9 mouse cellular contexts compared by ENCODE assay signal in genomic region chr1:63181019-63181418, GRCm38 (mm10). TPM values are rescaled to one million over a fixed set of nuclear protein-coding genes. Genes with fewer than 3 reads are reported as not detected.
DNase-seq lines count a peak whose midpoint lies in the region; ATAC-seq lines count a peak whose summit lies in the region.
"Had no signal": no experiment of that assay in that cellular context is flagged by ENCODE, and none has a peak within 500 bp of the region (broad histone marks: within the 10 kb centered on the region; RNA-seq: fewer than 3 reads in every experiment).

No protein-coding gene starts in this region.

- H3K27me3 ChIP-seq in forebrain, embryonic 10.5 days (ENCODE audit: poor library complexity, severe bottlenecking), result no peaks in the 10 kb centered on the region
- H3K27me3 ChIP-seq in heart, embryonic 16.5 days (ENCODE audit: control insufficient read depth, insufficient read depth, low read length), result no peaks in the 10 kb centered on the region
- H3K27me3 ChIP-seq in liver, embryonic 13.5 days, result no peaks in the 10 kb centered on the region
- no peaks in the 10 kb centered on the region for H3K27me3 ChIP-seq in neural tube, embryonic 11.5 days (ENCODE audit: control insufficient read depth, insufficient read depth, low read length)
- H3K27me3 ChIP-seq in stomach, embryonic 16.5 days (ENCODE audit: control insufficient read depth, insufficient read depth, low read length), result no peaks in the 10 kb centered on the region
- H3K27me3 ChIP-seq: heart, embryonic 13.5 days had no signal

- peaks cover 18% of the 10 kb centered on the region for H3K4me1 ChIP-seq in forebrain, embryonic 10.5 days
- H3K4me1 ChIP-seq in heart, embryonic 16.5 days (ENCODE audit: control insufficient read depth, insufficient read depth, low read length), result peaks cover 12% of the 10 kb centered on the region
- peaks cover 19% of the 10 kb centered on the region for H3K4me1 ChIP-seq in liver, embryonic 13.5 days (replicated peaks)
- peaks cover 8% of the 10 kb centered on the region for H3K4me1 ChIP-seq in neural tube, embryonic 11.5 days (ENCODE audit: control insufficient read depth, insufficient read depth, low read length)
- peaks cover 8% of the 10 kb centered on the region for H3K4me1 ChIP-seq in stomach, embryonic 16.5 days (ENCODE audit: control insufficient read depth, insufficient read depth, low read length)

- no peak overlapping the region for H3K4me2 ChIP-seq in heart, embryonic 16.5 days (ENCODE audit: low read depth, low read length)
- H3K4me2 ChIP-seq in liver, embryonic 13.5 days, result no peak overlapping the region
- no peak overlapping the region for H3K4me2 ChIP-seq in neural tube, embryonic 11.5 days (ENCODE audit: low read depth)
- no peak overlapping the region for H3K4me2 ChIP-seq in stomach, embryonic 16.5 days (ENCODE audit: low read depth, low read length)
- H3K4me2 ChIP-seq: heart, embryonic 13.5 days had no signal

- peaks cover 52% of the 10 kb centered on the region for H3K36me3 ChIP-seq in forebrain, embryonic 10.5 days (replicated peaks)
- H3K36me3 ChIP-seq in heart, embryonic 16.5 days (ENCODE audit: control insufficient read depth, insufficient read depth), result peaks cover 22% of the 10 kb centered on the region
- peaks cover 33% of the 10 kb centered on the region for H3K36me3 ChIP-seq in liver, embryonic 13.5 days
- no peaks in the 10 kb centered on the region; the same call in 1 of the 2 replicates for H3K36me3 ChIP-seq in neural tube, embryonic 11.5 days (ENCODE audit: control insufficient read depth, insufficient read depth, low read length)
- H3K36me3 ChIP-seq in stomach, embryonic 16.5 days (ENCODE audit: control insufficient read depth, insufficient read depth, low read length), result peaks cover 16% of the 10 kb centered on the region; the same call in 1 of the 2 replicates

- peak; percentile 68 for ATAC-seq in heart, embryonic 16.5 days (replicated peaks; ENCODE audit: extremely low read depth, insufficient read depth, low FRiP score)
- peak; percentile 64 for ATAC-seq in liver, embryonic 13.5 days (ENCODE audit: low read depth)
- ATAC-seq in neural tube, embryonic 11.5 days (ENCODE audit: insufficient read depth, low FRiP score, low TSS enrichment), result peak; percentile 58
- peak; percentile 75 for ATAC-seq in stomach, embryonic 16.5 days (ENCODE audit: insufficient read depth, low FRiP score)

- peak; percentile 89 to 95 for DNase-seq in CD8-positive naive resting alpha-beta T cell, adult 2 months (ENCODE audit: low read depth in 2 of 2, low spot score in 2 of 2)
- peak; percentile 97 for DNase-seq in c-Kit-positive CD71-negative TER-119-negative erythroid progenitor cells, embryonic 14.5 days (ENCODE audit: low read depth)
- peak; percentile 91 for DNase-seq in forebrain, embryonic 10.5 days (ENCODE audit: extremely low spot score, low spot score)
- peak; percentile 93 to 98 for DNase-seq in kidney, postnatal 25 days
- DNase-seq in liver, embryonic 13.5 days, result peak; percentile 83
- DNase-seq in neural tube, embryonic 11.5 days (ENCODE audit: low spot score), result peak; percentile 94

- H3K9ac ChIP-seq in heart, embryonic 16.5 days (ENCODE audit: low read length), result no peak overlapping the region
- H3K9ac ChIP-seq in liver, embryonic 13.5 days, result no peak overlapping the region
- no peak overlapping the region for H3K9ac ChIP-seq in neural tube, embryonic 11.5 days (ENCODE audit: low read length)
- H3K9ac ChIP-seq in stomach, embryonic 16.5 days (ENCODE audit: low read length), result no peak overlapping the region
- H3K9ac ChIP-seq: heart, embryonic 13.5 days had no signal

- no peak overlapping the region for H3K4me3 ChIP-seq in forebrain, embryonic 10.5 days
- H3K4me3 ChIP-seq in heart, embryonic 16.5 days (ENCODE audit: low read length), result no peak overlapping the region
- H3K4me3 ChIP-seq in liver, embryonic 13.5 days (replicated peaks), result no peak overlapping the region
- no peak overlapping the region for H3K4me3 ChIP-seq in neural tube, embryonic 11.5 days (ENCODE audit: low read depth, low read length)
- no peak overlapping the region for H3K4me3 ChIP-seq in stomach, embryonic 16.5 days (replicated peaks; ENCODE audit: low read length)
- H3K4me3 ChIP-seq: heart, embryonic 13.5 days had no signal

- WGBS in forebrain, embryonic 10.5 days, result 12% methylated on average over 3 of the region's 3 CpGs
- 2% methylated on average over 3 of the region's 3 CpGs for WGBS in heart, embryonic 16.5 days
- 8% methylated on average over 3 of the region's 3 CpGs for whole genome bisulfite sequencing in liver, embryonic 13.5 days (ENCODE audit: insufficient replicate concordance)
- 4% methylated on average over 3 of the region's 3 CpGs for WGBS in neural tube, embryonic 11.5 days
- WGBS in stomach, embryonic 16.5 days, result 1% methylated on average over 3 of the region's 3 CpGs

- H3K27ac ChIP-seq in forebrain, embryonic 10.5 days, result no peak overlapping the region
- H3K27ac ChIP-seq in heart, embryonic 16.5 days (ENCODE audit: low read length), result no peak overlapping the region
- peak overlapping the region; percentile 23; the same call in 1 of the 2 replicates for H3K27ac ChIP-seq in liver, embryonic 13.5 days
- no peak overlapping the region for H3K27ac ChIP-seq in neural tube, embryonic 11.5 days (ENCODE audit: low read depth, low read length)
- H3K27ac ChIP-seq in stomach, embryonic 16.5 days (ENCODE audit: low read length), result no peak overlapping the region
- H3K27ac ChIP-seq: heart, embryonic 13.5 days had no signal

- H3K9me3 ChIP-seq in forebrain, embryonic 10.5 days, result no peaks in the 10 kb centered on the region
- no peaks in the 10 kb centered on the region for H3K9me3 ChIP-seq in heart, embryonic 16.5 days (replicated peaks; ENCODE audit: control insufficient read depth, low read length)
- H3K9me3 ChIP-seq in liver, embryonic 13.5 days (replicated peaks), result no peaks in the 10 kb centered on the region
- no peaks in the 10 kb centered on the region for H3K9me3 ChIP-seq in neural tube, embryonic 11.5 days (ENCODE audit: control insufficient read depth, low read length)
- no peaks in the 10 kb centered on the region for H3K9me3 ChIP-seq in stomach, embryonic 16.5 days (replicated peaks; ENCODE audit: control insufficient read depth, low read length)
- H3K9me3 ChIP-seq: heart, embryonic 13.5 days had no signal

RNA-seq across cellular contexts. Expression of gene Ndufs1, which starts 4.4 kb away (rescaled TPM):
- polyA plus RNA-seq in forebrain, embryonic 10.5 days (2016; fragmentation: Nextera tagmentation; extraction: Ambion mirVana), result 147 and 151 TPM in 2 replicates
- 450 and 470 TPM in 2 replicates for polyA plus RNA-seq in heart, embryonic 16.5 days (2015; fragmentation: Nextera tagmentation; extraction: Ambion mirVana)
- polyA plus RNA-seq in liver, embryonic 13.5 days (2015; fragmentation: Nextera tagmentation; extraction: Ambion mirVana), result 120 and 139 TPM in 2 replicates
- 153 and 159 TPM in 2 replicates for polyA plus RNA-seq in neural tube, embryonic 11.5 days (2014; fragmentation: Nextera tagmentation; extraction: Ambion mirVana)
- polyA plus RNA-seq in stomach, embryonic 16.5 days (2015; fragmentation: Nextera tagmentation; extraction: Ambion mirVana), result 132 and 137 TPM in 2 replicates

RNA-seq across cellular contexts. Expression of gene Eef1b2, which starts 4.4 kb away (rescaled TPM):
- 642 and 649 TPM in 2 replicates for polyA plus RNA-seq in forebrain, embryonic 10.5 days (2016; fragmentation: Nextera tagmentation; extraction: Ambion mirVana)
- polyA plus RNA-seq in heart, embryonic 16.5 days (2015; fragmentation: Nextera tagmentation; extraction: Ambion mirVana), result 296 and 333 TPM in 2 replicates
- polyA plus RNA-seq in liver, embryonic 13.5 days (2015; fragmentation: Nextera tagmentation; extraction: Ambion mirVana), result 368 and 385 TPM in 2 replicates
- 550 and 557 TPM in 2 replicates for polyA plus RNA-seq in neural tube, embryonic 11.5 days (2014; fragmentation: Nextera tagmentation; extraction: Ambion mirVana)
- polyA plus RNA-seq in stomach, embryonic 16.5 days (2015; fragmentation: Nextera tagmentation; extraction: Ambion mirVana), result 464 and 508 TPM in 2 replicates

RNA-seq across cellular contexts. Expression of gene Gpr1, which starts 33.3 kb away (rescaled TPM):
- polyA plus RNA-seq in forebrain, embryonic 10.5 days (2016; fragmentation: Nextera tagmentation; extraction: Ambion mirVana), result 0.26 and 0.33 TPM in 2 replicates
- 0.12 and 0.30 TPM in 2 replicates for polyA plus RNA-seq in heart, embryonic 16.5 days (2015; fragmentation: Nextera tagmentation; extraction: Ambion mirVana)
- not detected in 2 replicates for polyA plus RNA-seq in liver, embryonic 13.5 days (2015; fragmentation: Nextera tagmentation; extraction: Ambion mirVana)
- 0.41 and 0.45 TPM in 2 replicates for polyA plus RNA-seq in neural tube, embryonic 11.5 days (2014; fragmentation: Nextera tagmentation; extraction: Ambion mirVana)
- 0.11 and 0.26 TPM in 2 replicates for polyA plus RNA-seq in stomach, embryonic 16.5 days (2015; fragmentation: Nextera tagmentation; extraction: Ambion mirVana)
